Mouse (Mus musculus): Measurements from ENCODE around the gene Galnt10. TPM values are rescaled to one million over a fixed set of nuclear protein-coding genes. Genes with fewer than 3 reads are reported as not detected.

Galnt10 gene
- total RNA-seq, 2 experiments from 2014 or later = 6.8 to 7.1 TPM

- intact Hi-C loops (cut with DNase I) = no loop called here
These were observed 63.2 kb downstream of the Galnt10 start for GRCm38 (mm10) chr11:57708174-57709154.

GRCm38 (mm10) chr11:57713960-57714359, 68.7 kb downstream of the Galnt10 start:
- intact Hi-C loops (cut with DNase I) = no loop called here
- DNase-seq (ENCODE audit: low spot score in 2 of 2) = no peak

More at GRCm38 (mm10) chr11:57708174-57709154, 63.2 kb downstream of the Galnt10 start:
- DNase-seq (ENCODE audit: low spot score in 2 of 2) = no peak

- DNase-seq (ENCODE audit: low spot score in 2 of 2) = no peak
- intact Hi-C loops (cut with DNase I) = no loop called here
These were observed 71.5 kb downstream of the Galnt10 start for GRCm38 (mm10) chr11:57716721-57717120.

- DNase-seq (ENCODE audit: low spot score in 2 of 2) = no peak
- intact Hi-C loops (cut with DNase I) = no loop called here
These were observed 72.2 kb downstream of the Galnt10 start for GRCm38 (mm10) chr11:57717432-57717831.

GRCm38 (mm10) chr11:57718081-57718480, 72.8 kb downstream of the Galnt10 start:
- no peak for DNase-seq (ENCODE audit: low spot score in 2 of 2)
- intact Hi-C loops (cut with DNase I) = no loop called here

- intact Hi-C loops (cut with DNase I) = no loop called here
- no peak for DNase-seq (ENCODE audit: low spot score in 2 of 2)
These were observed 74.4 kb downstream of the Galnt10 start for GRCm38 (mm10) chr11:57719631-57720030.

GRCm38 (mm10) chr11:57720076-57720475, 74.8 kb downstream of the Galnt10 start:
- no peak for DNase-seq (ENCODE audit: low spot score in 2 of 2)
- intact Hi-C loops (cut with DNase I) = no loop called here

GRCm38 (mm10) chr11:57724791-57725463, 79.7 kb downstream of the Galnt10 start:
- intact Hi-C loops (cut with DNase I) = no loop called here
- DNase-seq (ENCODE audit: low spot score in 2 of 2) = no peak

GRCm38 (mm10) chr11:57725926-57726325, 80.7 kb downstream of the Galnt10 start:
- DNase-seq (ENCODE audit: low spot score in 2 of 2) = no peak
- intact Hi-C loops (cut with DNase I) = no loop called here

- intact Hi-C loops (cut with DNase I) = no loop called here
- peak; percentile 39 to 58 for DNase-seq (ENCODE audit: low spot score in 2 of 2)
These were observed 82.2 kb downstream of the Galnt10 start for GRCm38 (mm10) chr11:57727303-57727969.

- intact Hi-C loops (cut with DNase I) = no loop called here
These were observed 87.4 kb downstream of the Galnt10 start for GRCm38 (mm10) chr11:57732410-57733281.

GRCm38 (mm10) chr11:57747294-57748080, 102.2 kb downstream of the Galnt10 start:
- intact Hi-C loops (cut with DNase I) = no loop called here
- no peak for DNase-seq (ENCODE audit: low spot score in 2 of 2)

More at GRCm38 (mm10) chr11:57732410-57733281, 87.4 kb downstream of the Galnt10 start:
- no peak for DNase-seq (ENCODE audit: low spot score in 2 of 2)

GRCm38 (mm10) chr11:57753538-57754203, 108.4 kb downstream of the Galnt10 start:
- no peak for DNase-seq (ENCODE audit: low spot score in 2 of 2)
- intact Hi-C loops (cut with DNase I) = no loop called here

- intact Hi-C loops (cut with DNase I) = no loop called here
- no peak for DNase-seq (ENCODE audit: low spot score in 2 of 2)
These were observed 113.4 kb downstream of the Galnt10 start for GRCm38 (mm10) chr11:57758621-57759020.

- intact Hi-C loops (cut with DNase I) = no loop called here
- no peak for DNase-seq (ENCODE audit: low spot score in 2 of 2)
These were observed 115.3 kb downstream of the Galnt10 start for GRCm38 (mm10) chr11:57760509-57761058.

GRCm38 (mm10) chr11:57761347-57761746, 116.1 kb downstream of the Galnt10 start:
- intact Hi-C loops (cut with DNase I) = no loop called here
- DNase-seq (ENCODE audit: low spot score in 2 of 2) = no peak

GRCm38 (mm10) chr11:57764124-57764523, 118.9 kb downstream of the Galnt10 start:
- intact Hi-C loops (cut with DNase I) = no loop called here
- DNase-seq (ENCODE audit: low spot score in 2 of 2) = no peak

- no peak for DNase-seq (ENCODE audit: low spot score in 2 of 2)
- intact Hi-C loops (cut with DNase I) = no loop called here
These were observed 121.4 kb downstream of the Galnt10 start for GRCm38 (mm10) chr11:57766617-57767016.
